Mouse (Mus musculus) limb, embryonic 11.5 days (tissue): ENCODE data around the gene Fam53b. TPM values are rescaled to one million over a fixed set of nuclear protein-coding genes. Genes with fewer than 3 reads are reported as not detected.

Experiments
- ATAC-seq: fragments of 200-750 bp; cut with Nextera tagmentation; 2 replicates; pipeline ENCODE4 v1.8.0; 2017; ENCODE audit warnings: low read depth; ENCODE audit not compliant: insufficient number of reproducible peaks, low FRiP score, low TSS enrichment
- DNase-seq: peaks from one replicate; pipeline ENCODE4 v3.0.0-alpha.2; 2015; ENCODE audit warnings: low spot score
- H3K27ac ChIP-seq: fragments of 300-500 bp; sonication (generic); replicated peaks from 2 replicates; pipeline ENCODE4 v1.5.1; 2014; ENCODE audit warnings: low read depth, mild to moderate bottlenecking, low read length
- H3K27me3 ChIP-seq: fragments of 300-500 bp; sonication (generic); 2 replicates; pipeline ENCODE4 v1.6.1; 2014; ENCODE audit warnings: mild to moderate bottlenecking, low read length, mixed read lengths; ENCODE audit not compliant: control insufficient read depth, insufficient read depth
- H3K36me3 ChIP-seq: fragments of 300-500 bp; sonication (generic); 2 replicates; pipeline ENCODE4 v1.6.1; 2014; ENCODE audit warnings: mild to moderate bottlenecking, low read length, moderate library complexity, mixed read lengths; ENCODE audit not compliant: control insufficient read depth, insufficient read depth
- H3K4me1 ChIP-seq: fragments of 300-500 bp; sonication (generic); 2 replicates; pipeline ENCODE4 v1.6.1; 2014; ENCODE audit warnings: low read length, mixed read lengths; ENCODE audit not compliant: control insufficient read depth, insufficient read depth
- H3K4me2 ChIP-seq: fragments of 300-500 bp; sonication (generic); 2 replicates; pipeline ENCODE4 v1.6.1; 2014; ENCODE audit warnings: low read depth, mild to moderate bottlenecking, moderate library complexity; ENCODE audit not compliant: severe bottlenecking
- H3K4me3 ChIP-seq: fragments of 300-500 bp; sonication (generic); 2 replicates; pipeline ENCODE4 v1.5.1; 2014; ENCODE audit warnings: low read depth, low read length
- H3K9ac ChIP-seq: fragments of 300-500 bp; sonication (generic); 2 replicates; pipeline ENCODE4 v1.6.1; 2014; ENCODE audit warnings: mild to moderate bottlenecking, low read length
- H3K9me3 ChIP-seq: fragments of 300-500 bp; sonication (generic); 2 replicates; pipeline ENCODE4 v1.6.1; 2016; ENCODE audit warnings: low read length; ENCODE audit not compliant: control insufficient read depth
- WGBS: fragments of 180-500 bp; shearing (Covaris S2); extraction: QIAGEN DNeasy Blood & Tissue Kit; methylation state at CpG from one replicate; pipeline ENCODE4 v1.1.7; 2014; 5-methylcytosine and 5-hydroxymethylcytosine counted together
- polyA plus RNA-seq: library from polyadenylated mRNA; unstranded; fragments of >200 nt; fragmentation: Nextera tagmentation; extraction: Ambion mirVana; gene quantifications from 2 replicates; pipeline ENCODE4 v1.2.1, GENCODE M21; 2014

Fam53b gene
- polyA plus RNA-seq, 1 experiment from 2014 or later = 23.8 TPM

GRCm38 (mm10) chr7:132726106-132726861 is 87.4 kb downstream of the Fam53b start:
- Histone ChIP-seq H3K9me3 (no peaks in the 10 kb centered on the region), H3K36me3 (no peaks in the 10 kb centered on the region), H3K27me3 (no peaks in the 10 kb centered on the region), H3K9ac (no peak overlapping the region; the same call in 1 of the 2 replicates), H3K27ac (no peak overlapping the region), H3K4me2 (no peak overlapping the region), H3K4me3 (no peak overlapping the region), H3K4me1 (no peaks in the 10 kb centered on the region)
- WGBS = 81% methylated on average over 13 of the region's 13 CpGs
- DNase-seq (no peak), ATAC-seq (no peak)

GRCm38 (mm10) chr7:132724501-132725062 is 89.1 kb downstream of the Fam53b start:
- H3K4me2 ChIP-seq = no peak overlapping the region
- no peak overlapping the region for H3K27ac ChIP-seq
- DNase-seq = no peak
- WGBS = 89% methylated on average over 5 of the region's 5 CpGs
- no peak overlapping the region for H3K4me3 ChIP-seq
- ATAC-seq = no peak
- H3K36me3 ChIP-seq = no peaks in the 10 kb centered on the region
- no peaks in the 10 kb centered on the region for H3K27me3 ChIP-seq
- H3K4me1 ChIP-seq = no peaks in the 10 kb centered on the region
- no peaks in the 10 kb centered on the region for H3K9me3 ChIP-seq
- no peak overlapping the region for H3K9ac ChIP-seq

- H3K9me3 ChIP-seq = no peaks in the 10 kb centered on the region
- H3K27me3 ChIP-seq = no peaks in the 10 kb centered on the region
- H3K9ac ChIP-seq = no peak overlapping the region
- no peak overlapping the region for H3K4me3 ChIP-seq
- H3K4me2 ChIP-seq = no peak overlapping the region
- H3K36me3 ChIP-seq = no peaks in the 10 kb centered on the region
- DNase-seq = no peak
- WGBS = 87% methylated on average over 11 of the region's 11 CpGs
- ATAC-seq = no peak
- H3K4me1 ChIP-seq = no peaks in the 10 kb centered on the region
- H3K27ac ChIP-seq = no peak overlapping the region
Measured at GRCm38 (mm10) chr7:132723906-132724305, 89.8 kb downstream of the Fam53b start.

- Histone ChIP-seq H3K4me1 (no peaks in the 10 kb centered on the region), H3K27me3 (no peaks in the 10 kb centered on the region), H3K4me3 (no peak overlapping the region), H3K36me3 (no peaks in the 10 kb centered on the region), H3K9ac (no peak overlapping the region), H3K4me2 (no peak overlapping the region), H3K9me3 (no peaks in the 10 kb centered on the region), H3K27ac (no peak overlapping the region)
- ATAC-seq (no peak), DNase-seq (no peak)
- 89% methylated on average over 12 of the region's 12 CpGs for WGBS
Measured at GRCm38 (mm10) chr7:132722401-132723370, 91.0 kb downstream of the Fam53b start.

GRCm38 (mm10) chr7:132720562-132720961 is 93.1 kb downstream of the Fam53b start:
- no peak overlapping the region for H3K4me3 ChIP-seq
- H3K4me1 ChIP-seq = 0 out of 2 replicates have a peak, but pooled peaks cover 3% of the 10 kb centered on the region
- H3K9me3 ChIP-seq = no peaks in the 10 kb centered on the region
- DNase-seq (no peak), ATAC-seq (no peak)
- H3K36me3 ChIP-seq = no peaks in the 10 kb centered on the region
- no peak overlapping the region for H3K9ac ChIP-seq
- H3K27me3 ChIP-seq = no peaks in the 10 kb centered on the region
- H3K27ac ChIP-seq = no peak overlapping the region
- 80% methylated on average over 8 of the region's 8 CpGs for WGBS
- H3K4me2 ChIP-seq = no peak overlapping the region

GRCm38 (mm10) chr7:132719570-132719969 is 94.1 kb downstream of the Fam53b start:
- Histone ChIP-seq H3K36me3 (0 out of 2 replicates have a peak, but pooled peaks cover 2% of the 10 kb centered on the region), H3K27ac (no peak overlapping the region), H3K9me3 (no peaks in the 10 kb centered on the region), H3K4me2 (no peak overlapping the region), H3K4me3 (no peak overlapping the region), H3K27me3 (no peaks in the 10 kb centered on the region), H3K9ac (no peak overlapping the region), H3K4me1 (peaks cover 5% of the 10 kb centered on the region; the same call in 1 of the 2 replicates)
- 90% methylated on average over 4 of the region's 4 CpGs for WGBS
- DNase-seq (no peak), ATAC-seq (no peak)

- no peak overlapping the region for H3K27ac ChIP-seq
- no peak overlapping the region for H3K4me2 ChIP-seq
- H3K9ac ChIP-seq = no peak overlapping the region
- DNase-seq = no peak
- H3K27me3 ChIP-seq = no peaks in the 10 kb centered on the region
- peaks cover 22% of the 10 kb centered on the region for H3K4me1 ChIP-seq
- no peak for ATAC-seq
- no peaks in the 10 kb centered on the region for H3K9me3 ChIP-seq
- H3K36me3 ChIP-seq = 0 out of 2 replicates have a peak, but pooled peaks cover 2% of the 10 kb centered on the region
- no peak overlapping the region for H3K4me3 ChIP-seq
- WGBS = 94% methylated on average over 4 of the region's 4 CpGs
Measured at GRCm38 (mm10) chr7:132715259-132715658, 98.4 kb downstream of the Fam53b start.
